Mouse (Mus musculus): ENCODE measurements around the gene Ldhc.
A peak's percentile ranks its signal among the peaks of the same experiment; 100 is the strongest.

Ldhc gene

DNA sequence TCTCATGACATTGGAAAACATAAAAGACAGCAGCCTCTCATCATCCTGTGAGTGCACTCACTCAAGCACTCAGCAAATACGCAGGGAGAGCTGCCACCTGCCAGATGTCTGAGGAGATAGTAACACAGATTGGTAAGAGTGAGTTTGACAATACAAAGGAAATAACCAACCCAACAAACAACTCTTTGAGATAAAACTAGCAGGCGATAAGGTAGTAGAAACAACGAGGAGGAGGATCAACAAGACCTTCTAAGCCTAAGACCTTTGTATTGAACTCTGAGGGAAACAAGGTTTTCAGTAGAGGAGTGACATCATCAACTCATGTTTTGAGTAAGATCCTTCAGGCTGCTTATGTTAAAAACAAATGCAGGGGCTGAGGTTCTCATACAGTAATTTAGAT lies 38.3 kb downstream of the Ldhc start:
- no peak for DNase-seq (ENCODE audit: extremely low spot score, low spot score)

- no peak for DNase-seq (ENCODE audit: extremely low spot score, low spot score)
Observed at GRCm38 (mm10) chr7:46911250-46911649, 50.2 kb downstream of the Ldhc start.

GRCm38 (mm10) chr7:46916376-46916775 lies 55.4 kb downstream of the Ldhc start:
- DNase-seq (ENCODE audit: extremely low spot score, low spot score): no peak

GRCm38 (mm10) chr7:46918678-46919371 lies 57.8 kb downstream of the Ldhc start:
- no peak for DNase-seq (ENCODE audit: extremely low spot score, low spot score)

DNA sequence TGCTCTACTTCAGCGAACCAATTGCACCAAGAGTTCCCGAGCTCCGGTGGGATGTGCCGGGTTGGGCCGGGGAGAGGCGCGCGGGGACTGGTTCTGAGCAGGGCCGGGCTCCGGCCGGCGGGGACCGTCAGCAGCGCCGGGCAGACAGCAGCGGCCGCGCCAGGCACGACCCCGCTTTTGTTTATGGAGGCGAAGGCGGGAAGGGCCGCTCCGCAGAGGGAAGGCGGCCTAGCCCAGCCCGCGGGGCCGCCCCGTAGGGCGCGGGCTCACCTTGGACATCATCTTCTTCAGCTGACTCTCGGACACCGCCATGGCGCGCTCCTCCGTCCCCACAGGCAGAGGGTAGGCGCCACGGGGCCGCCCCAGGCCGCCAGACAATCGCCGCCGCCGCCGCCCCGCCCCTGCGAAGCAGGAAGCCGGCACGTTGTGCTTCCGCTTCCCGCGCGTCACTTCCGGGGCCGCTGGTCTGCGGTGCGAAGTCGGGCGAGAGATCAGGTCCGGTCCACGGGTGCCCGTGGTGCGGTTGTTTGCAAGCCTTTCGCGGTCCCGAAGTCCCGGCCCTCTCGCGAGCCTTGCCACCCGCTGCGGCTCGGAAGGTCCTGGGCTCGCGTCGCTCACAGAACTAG lies 58.7 kb downstream of the Ldhc start, which contains the start of gene Tsg101:
TSS of gene Tsg101 (minus strand) at position 419 of the 626 bp plus-strand sequence.
- DNase-seq (ENCODE audit: extremely low spot score, low spot score): peak; percentile 96

GRCm38 (mm10) chr7:46922075-46922474 lies 61.1 kb downstream of the Ldhc start:
- DNase-seq (ENCODE audit: extremely low spot score, low spot score): no peak

Measured in neural tube, embryonic 10.5 days (tissue).